Mouse (Mus musculus) liver, embryonic 14.5 days (tissue): ENCODE data around the gene Mvb12a.

Experiments
- CTCF ChIP-seq: IDR thresholded peaks from 2 replicates; pipeline ENCODE4 v1.5.1; 2016; ENCODE audit warnings: antibody characterized with exemption, low read depth, control low read depth
- EP300 ChIP-seq: IDR thresholded peaks from 2 replicates; pipeline ENCODE4 v1.6.1; 2016; ENCODE audit warnings: antibody characterized with exemption, low read depth

DNA sequence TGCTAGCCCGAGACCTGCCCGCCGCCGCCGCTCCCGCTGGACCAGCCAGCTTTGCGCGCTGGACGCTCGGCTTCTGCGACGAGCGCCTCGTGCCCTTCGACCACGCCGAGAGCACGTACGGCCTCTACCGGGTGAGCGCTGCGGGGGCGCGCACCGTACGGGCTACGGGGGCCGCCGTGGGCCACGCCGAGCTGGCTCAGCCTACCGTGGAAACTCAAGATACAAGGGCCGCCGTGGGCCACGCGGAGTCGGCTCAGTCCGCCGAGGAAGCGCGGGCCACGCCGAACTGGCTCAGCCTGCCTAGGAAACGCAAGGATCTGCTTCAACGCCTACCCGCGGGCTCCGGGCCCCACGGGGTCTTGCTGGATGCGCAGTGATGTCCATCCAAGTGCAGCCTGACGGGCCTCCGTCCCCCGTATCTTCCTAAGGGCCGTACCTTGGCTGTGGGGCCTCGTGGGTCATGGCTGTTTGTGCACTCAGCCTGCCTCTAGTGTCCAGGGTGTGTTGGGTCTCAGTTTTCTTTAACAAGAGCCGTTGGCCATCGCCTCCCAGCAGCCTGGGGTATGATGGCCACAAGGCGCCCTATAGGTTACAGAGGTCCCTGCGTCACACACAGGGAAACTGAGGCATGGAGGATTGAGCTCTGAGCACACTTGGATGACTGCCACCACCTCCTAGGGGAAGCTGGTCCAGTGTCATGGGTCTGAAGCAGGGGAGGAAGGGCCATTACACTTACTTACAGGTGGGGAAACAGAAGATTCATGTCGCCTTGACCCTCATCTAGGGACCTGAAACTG lies 49.9 kb downstream of the Mvb12a start:
- TF ChIP-seq CTCF: no peak
- no peak for TF ChIP-seq EP300
